Mouse (Mus musculus): ENCODE measurements around the gene Mapk11. TPM values are rescaled to one million over a fixed set of nuclear protein-coding genes. Genes with fewer than 3 reads are reported as not detected.
A peak's percentile ranks its signal among the peaks of the same experiment; 100 is the strongest.

The Mapk11 gene
- total RNA-seq, 2 experiments from 2014 or later, result 0.79 to 1.1 TPM

- DNase-seq, result peak; percentile 89 to 94
- intact Hi-C loops (cut with DNase I), result loop anchor here (5.0 kb wide), 2 partner anchors 46 to 89 kb away; partner anchors contain the start of genes Ppp6r2 and Trabd
Observed at GRCm38 (mm10) chr15:89122649-89123366, 26.6 kb downstream of the Mapk11 start, which contains the start of gene Tubgcp6. Gene Tubgcp6, minus strand, starts transcription at chr15:89123112.

GRCm38 (mm10) chr15:89118007-89118406, 31.4 kb downstream of the Mapk11 start:
- intact Hi-C loops (cut with DNase I), result no loop called here
- no peak for DNase-seq

GRCm38 (mm10) chr15:89110147-89110546, 39.3 kb downstream of the Mapk11 start:
- no peak for DNase-seq
- intact Hi-C loops (cut with DNase I), result no loop called here

- intact Hi-C loops (cut with DNase I), result no loop called here
- no peak for DNase-seq
Observed at GRCm38 (mm10) chr15:89106976-89107375, 42.5 kb downstream of the Mapk11 start.

GRCm38 (mm10) chr15:89106073-89106472, 43.4 kb downstream of the Mapk11 start:
- DNase-seq, result no peak
- intact Hi-C loops (cut with DNase I), result no loop called here

- intact Hi-C loops (cut with DNase I), result no loop called here
- DNase-seq, result no peak
Observed at GRCm38 (mm10) chr15:89104425-89104824, 45.0 kb downstream of the Mapk11 start.

GRCm38 (mm10) chr15:89103921-89104320, 45.5 kb downstream of the Mapk11 start:
- intact Hi-C loops (cut with DNase I), result no loop called here
- no peak for DNase-seq

GRCm38 (mm10) chr15:89102646-89103045, 46.8 kb downstream of the Mapk11 start:
- intact Hi-C loops (cut with DNase I), result no loop called here
- DNase-seq, result no peak

GRCm38 (mm10) chr15:89100823-89101222, 48.6 kb downstream of the Mapk11 start:
- intact Hi-C loops (cut with DNase I), result no loop called here
- no peak for DNase-seq

- no peak for DNase-seq
- intact Hi-C loops (cut with DNase I), result no loop called here
Observed at GRCm38 (mm10) chr15:89098616-89099015, 50.8 kb downstream of the Mapk11 start.

GRCm38 (mm10) chr15:89097450-89097849, 52.0 kb downstream of the Mapk11 start:
- DNase-seq, result no peak

More at GRCm38 (mm10) chr15:89097450-89097849, 52.0 kb downstream of the Mapk11 start:
- intact Hi-C loops (cut with DNase I), result no loop called here

Small RNAs within 50 kb of the gene (microRNA-seq; reads per million reads assigned to microRNA genes)
- gene Mir6958 (0.72 to 0.74 reads per million in 2 experiments), gene Mir7118 (0 to 0.36 reads per million in 2 experiments)

Other genes starting within 250 kb of the Mapk11 start
- not detected for gene Ttll8, start 195.2 kb downstream of the Mapk11 start, total RNA-seq (2021)
- not detected for gene Mlc1, start 170.6 kb downstream of the Mapk11 start, total RNA-seq (2021)
- gene Mov10l1, start 166.7 kb downstream of the Mapk11 start, total RNA-seq (2021), result not detected
- not detected for gene Panx2, start 89.9 kb downstream of the Mapk11 start, total RNA-seq (2021)
- gene Trabd, start 74.5 kb downstream of the Mapk11 start, total RNA-seq (2021), result 10 to 100 TPM; 29.5 to 29.7 TPM
- 10 to 100 TPM; 12.5 to 14.4 TPM for gene Selenoo, start 60.5 kb downstream of the Mapk11 start, total RNA-seq (2021)
- 1 to 10 TPM; 7.0 to 8.0 TPM for gene Tubgcp6, start 26.5 kb downstream of the Mapk11 start, total RNA-seq (2021)
- 1 to 10 TPM; 4.9 to 6.4 TPM for gene Hdac10, start 20.9 kb downstream of the Mapk11 start, total RNA-seq (2021)
- 100 to 1,000 TPM; 131 to 136 TPM for gene Mapk12, start 8.9 kb downstream of the Mapk11 start, total RNA-seq (2021)
- gene Plxnb2, start 31.2 kb upstream of the Mapk11 start, total RNA-seq (2021), result 1 to 10 TPM; 8.9 to 9.6 TPM
- gene Dennd6b, start 46.9 kb upstream of the Mapk11 start, total RNA-seq (2021), result 1 to 10 TPM; 7.6 to 9.0 TPM
- 10 to 100 TPM; 81.0 to 85.9 TPM for gene Ppp6r2, start 61.9 kb upstream of the Mapk11 start, total RNA-seq (2021)
- gene Sbf1, start 165.7 kb upstream of the Mapk11 start, total RNA-seq (2021), result 10 to 100 TPM; 62.0 to 62.1 TPM
- not detected for gene Adm2, start 173.1 kb upstream of the Mapk11 start, total RNA-seq (2021)
- gene Miox, start 184.8 kb upstream of the Mapk11 start, total RNA-seq (2021), result not detected
- 10 to 100 TPM; 12.0 to 12.6 TPM for gene Lmf2, start 206.0 kb upstream of the Mapk11 start, total RNA-seq (2021)
- gene Ncaph2, start 206.1 kb upstream of the Mapk11 start, total RNA-seq (2021), result 10 to 100 TPM; 36.7 to 43.0 TPM
- 10 to 100 TPM; 12.0 to 19.1 TPM for gene Sco2, start 224.2 kb upstream of the Mapk11 start, total RNA-seq (2021)
- under 1 TPM; 0.35 to 0.48 TPM for gene Tymp, start 227.4 kb upstream of the Mapk11 start, total RNA-seq (2021)
- under 1 TPM; 0.42 to 0.87 TPM for gene Odf3b, start 229.7 kb upstream of the Mapk11 start, total RNA-seq (2021)
- not detected for gene Klhdc7b, start 235.3 kb upstream of the Mapk11 start, total RNA-seq (2021)

Measured in gastrocnemius, postnatal 36 days (tissue).